Mouse (Mus musculus) layer of hippocampus, postnatal 14 days (tissue): Measurements from ENCODE around the gene Majin. TPM values are rescaled to one million over a fixed set of nuclear protein-coding genes. Genes with fewer than 3 reads are reported as not detected.

Experiments used
- DNase-seq, 2 experiments: peaks; one replicate each; pipeline ENCODE4 v3.0.0; 2021 to 2022; ENCODE audit warnings: low spot score in 2 of 2, mixed read lengths in 1 of 2
- total RNA-seq, 2 experiments: library from RNA; stranded (reverse); gene quantifications; 2 replicates each; pipeline ENCODE4 v1.2.3; 2021

The Majin gene
- total RNA-seq, 2 experiments from 2014 or later, result not detected

DNA sequence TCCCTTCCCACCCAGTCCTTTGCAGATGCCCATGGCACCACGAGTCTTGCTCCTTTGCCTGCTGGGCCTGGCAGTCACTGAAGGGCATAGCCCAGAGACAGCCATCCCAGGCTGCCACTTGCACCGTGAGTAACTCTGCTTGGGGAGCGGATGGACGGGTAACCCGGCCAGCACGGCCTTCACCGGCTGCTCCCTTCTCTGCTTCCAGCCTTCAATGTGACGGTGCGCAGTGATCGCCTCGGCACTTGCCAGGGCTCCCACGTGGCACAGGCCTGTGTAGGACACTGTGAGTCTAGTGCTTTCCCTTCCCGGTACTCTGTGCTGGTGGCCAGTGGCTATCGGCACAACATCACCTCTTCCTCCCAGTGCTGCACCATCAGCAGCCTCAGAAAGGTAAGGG lies 42.6 kb downstream of the Majin start:
- DNase-seq, result no peak

DNA sequence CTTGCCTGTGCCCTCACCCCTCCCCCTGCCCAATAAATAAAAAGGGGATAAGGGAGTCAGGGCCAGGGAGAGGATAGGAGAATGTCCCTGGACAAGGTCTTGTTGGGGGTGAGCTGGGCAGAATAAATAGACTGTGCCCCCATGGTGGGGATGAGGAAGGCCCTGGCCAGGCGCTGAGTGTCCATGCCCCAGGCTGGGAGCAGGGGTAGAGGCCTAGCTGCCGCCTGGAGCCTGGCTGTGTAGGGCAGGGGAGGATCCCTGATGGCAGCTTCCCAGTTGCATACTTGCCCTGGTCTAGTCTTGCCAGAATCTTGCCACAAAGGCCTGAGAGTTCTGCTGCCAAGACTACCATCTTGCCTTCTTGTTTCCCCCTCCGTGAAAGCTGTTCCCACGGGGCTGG lies 43.7 kb downstream of the Majin start:
- peak; percentile 15 to 25 for DNase-seq

DNA sequence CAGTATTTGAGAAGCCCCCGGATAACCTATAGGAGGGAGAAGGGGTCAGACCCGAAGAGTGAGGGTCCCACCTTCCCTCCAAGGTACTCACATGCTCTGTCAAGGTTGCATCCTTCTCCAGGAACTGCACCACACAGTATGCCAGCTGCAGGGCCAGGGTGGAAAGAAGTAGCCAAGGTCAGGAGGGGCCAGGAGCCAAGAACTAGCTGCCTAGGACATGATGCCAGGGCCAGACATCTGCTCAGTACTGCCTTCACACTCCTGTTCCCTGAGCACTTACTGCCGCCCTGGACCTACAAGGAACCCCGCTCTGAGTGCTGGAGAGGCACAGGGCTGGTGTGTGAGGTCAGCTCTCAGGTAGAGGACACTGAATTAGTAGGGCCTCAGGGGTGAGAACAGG lies 46.2 kb downstream of the Majin start:
- no peak for DNase-seq

DNA sequence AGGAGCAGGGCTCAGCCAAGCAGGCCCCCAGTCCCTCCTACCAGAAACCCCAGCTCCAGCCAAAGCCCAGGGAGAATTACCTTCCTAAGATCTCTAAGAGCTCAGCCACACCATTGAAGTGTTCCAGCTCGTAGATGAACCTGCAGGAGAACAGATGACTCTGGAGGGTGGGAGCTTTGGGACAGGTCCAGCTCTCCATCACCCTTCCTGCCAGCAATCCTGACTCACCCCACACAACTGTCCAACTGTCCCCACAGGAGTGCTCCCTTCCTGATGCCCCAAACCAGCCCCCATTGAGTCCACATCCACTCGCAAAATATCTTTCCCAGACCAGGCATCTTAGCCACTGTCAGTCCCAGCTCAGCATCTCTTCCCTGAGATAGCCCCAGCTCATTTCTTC lies 46.8 kb downstream of the Majin start:
- DNase-seq, result no peak

DNA sequence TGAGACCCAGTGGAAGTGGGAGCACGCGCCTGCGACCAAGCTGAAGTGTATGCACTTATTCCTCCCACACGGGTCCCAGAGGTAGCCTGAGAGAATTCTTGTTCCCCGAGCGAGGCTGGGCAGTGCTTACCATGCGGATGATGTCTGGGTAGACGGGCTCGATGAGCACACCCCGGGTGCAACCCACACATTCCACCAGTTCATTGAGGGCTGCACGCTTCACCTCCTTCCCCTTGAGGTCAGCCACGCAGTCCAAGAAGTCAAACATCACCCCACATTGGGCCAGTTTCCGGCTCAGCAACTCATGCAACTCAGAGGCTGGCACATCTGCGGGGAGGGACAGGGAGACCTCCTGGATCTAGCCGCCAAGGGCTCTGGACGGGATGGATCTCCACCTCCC lies 49.5 kb downstream of the Majin start:
- no peak for DNase-seq

DNA sequence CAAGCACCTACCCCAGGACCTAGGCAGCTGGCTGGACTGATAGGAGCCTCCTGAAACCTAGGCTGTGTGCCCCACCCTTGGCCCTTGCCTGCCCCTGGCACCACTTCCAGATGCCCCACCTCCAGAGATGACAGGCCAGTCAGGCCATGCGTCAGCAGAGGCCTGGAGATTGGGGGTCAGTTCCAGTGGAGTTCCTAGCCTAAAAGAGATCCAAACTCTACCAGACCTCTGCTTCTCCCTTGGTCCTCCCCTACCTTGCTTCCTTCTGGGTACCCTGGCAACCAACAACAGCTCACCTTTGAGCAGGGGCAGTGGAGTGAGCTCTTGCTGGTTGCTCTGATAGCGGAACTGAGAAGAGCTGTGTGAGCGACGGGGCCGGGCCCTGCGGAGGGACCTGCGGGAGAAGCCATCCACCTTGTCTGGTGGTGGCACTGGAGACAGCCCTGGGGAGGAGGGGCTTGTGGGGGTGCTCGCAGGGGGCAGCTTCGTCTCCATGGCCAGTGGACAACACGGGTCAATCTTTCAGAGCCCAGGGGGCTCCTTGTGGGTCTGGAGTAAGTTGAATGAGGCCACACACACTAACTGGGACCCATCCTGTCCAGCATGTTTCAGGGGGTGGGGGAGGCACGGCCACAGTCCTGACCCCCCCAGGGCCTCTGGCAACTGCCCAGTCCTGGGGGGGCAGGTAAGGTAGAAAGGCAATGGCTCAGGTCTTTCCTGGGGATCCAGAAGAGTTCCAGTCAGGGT lies 50.3 kb downstream of the Majin start:
- DNase-seq, result no peak

DNA sequence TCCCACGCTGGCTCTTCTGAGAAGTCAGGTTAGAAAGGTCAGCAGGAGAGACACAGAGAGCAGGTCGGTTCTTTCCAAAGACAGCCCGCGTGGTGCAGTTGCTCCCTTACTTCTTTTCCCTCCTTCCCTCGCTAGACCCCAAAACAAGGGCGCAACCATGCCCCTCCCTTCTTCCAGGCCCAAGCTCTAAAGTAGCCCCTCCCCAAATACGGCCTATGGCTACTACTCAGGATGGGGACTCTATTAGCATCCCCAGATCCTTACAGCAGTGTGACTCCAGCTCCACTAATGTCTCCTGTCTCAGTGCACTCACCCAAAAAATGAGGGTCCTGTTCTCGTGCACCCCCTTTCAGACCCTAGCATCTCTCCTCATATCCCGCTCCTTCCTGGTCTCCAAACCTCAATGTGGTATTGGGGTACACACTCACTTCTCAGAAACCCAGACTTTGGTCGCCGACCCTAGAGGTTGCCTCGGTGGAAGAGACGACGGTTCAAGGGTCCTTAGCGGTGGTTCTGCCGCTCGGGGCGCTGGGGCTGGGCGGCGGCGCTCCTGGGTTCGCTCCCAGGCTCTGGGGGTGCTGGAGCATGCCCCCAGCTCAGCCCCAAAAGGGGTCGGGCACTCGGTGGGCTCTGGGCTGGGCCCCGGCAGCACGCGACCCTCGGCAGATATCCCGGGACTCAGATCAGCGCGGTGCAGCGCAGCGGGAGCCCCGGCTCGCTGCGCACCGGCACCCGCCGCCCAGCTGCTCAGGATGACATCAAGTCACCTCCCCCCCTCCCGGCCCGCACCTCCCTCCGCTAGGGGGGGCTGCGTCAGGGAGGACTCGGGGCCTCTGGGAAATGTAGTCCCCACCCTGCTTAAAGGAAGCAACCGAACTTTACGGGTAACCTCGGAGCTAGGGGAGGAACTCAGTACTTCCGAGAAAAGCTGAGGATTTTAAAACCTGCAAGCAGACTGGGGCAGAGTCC lies 51.2 kb downstream of the Majin start, which contains the start of gene Ppp2r5b:
Ppp2r5b (minus strand) TSS at position 789 of the 969 bp plus-strand sequence.
- peak; percentile 92 to 96 for DNase-seq

DNA sequence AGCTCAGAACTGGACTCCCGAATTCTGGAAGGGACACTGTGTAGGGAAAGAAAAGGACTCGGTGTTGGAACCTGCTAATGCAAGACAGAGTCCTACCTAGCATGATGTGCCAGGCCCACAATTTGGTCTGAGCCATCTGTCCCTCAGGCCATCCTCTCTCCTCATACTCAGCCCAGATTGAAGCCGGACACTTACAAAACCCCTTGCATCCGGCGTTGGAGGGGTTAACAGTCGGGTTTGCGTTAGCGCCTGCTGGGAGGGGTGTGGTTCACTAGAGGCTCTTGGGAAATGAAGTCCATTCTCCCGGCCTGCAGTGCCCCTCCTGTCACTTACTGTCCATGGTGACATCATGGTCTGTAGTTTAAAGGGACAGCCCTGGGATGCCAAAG lies 51.9 kb downstream of the Majin start:
- peak; percentile 91 to 96 for DNase-seq

DNA sequence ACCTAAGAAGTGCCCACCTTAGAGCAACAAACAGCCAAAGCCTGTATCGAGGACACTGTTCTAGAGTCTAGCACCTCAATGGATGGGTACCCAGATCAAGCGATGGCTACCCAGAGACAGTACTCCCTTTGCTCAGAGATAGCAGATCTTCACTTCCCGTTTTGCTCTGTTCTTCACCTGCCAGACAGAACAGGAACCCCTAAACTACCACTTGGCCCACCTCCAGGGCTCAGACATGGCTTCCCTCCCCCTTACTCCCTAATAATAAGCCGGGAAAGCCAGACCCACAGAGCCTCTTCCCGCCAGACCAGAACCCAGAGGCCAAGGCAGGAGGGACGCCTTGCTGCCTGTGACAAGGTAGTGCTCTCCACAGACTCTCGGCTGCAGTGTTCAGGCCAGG lies 52.7 kb downstream of the Majin start:
- DNase-seq, result no peak

DNA sequence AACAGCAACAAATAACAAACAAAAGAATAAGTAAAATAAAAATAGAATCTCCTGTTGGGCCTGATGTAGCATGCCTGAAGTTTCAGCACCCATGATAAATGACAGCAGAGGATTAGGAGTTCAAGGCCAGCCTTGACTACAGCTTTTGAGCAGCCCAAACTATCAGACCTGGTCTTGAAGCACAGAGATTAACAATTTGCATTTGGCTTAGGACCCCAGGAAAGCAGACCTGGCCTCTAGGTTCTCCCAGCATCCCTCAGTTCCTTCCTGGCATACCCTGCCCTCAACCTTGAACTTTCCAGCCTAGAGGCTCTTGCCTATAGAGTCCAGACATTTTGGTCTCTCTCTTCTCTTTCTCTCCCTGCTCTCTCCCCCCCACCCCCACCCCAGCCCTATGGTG lies 54.6 kb downstream of the Majin start:
- no peak for DNase-seq

DNA sequence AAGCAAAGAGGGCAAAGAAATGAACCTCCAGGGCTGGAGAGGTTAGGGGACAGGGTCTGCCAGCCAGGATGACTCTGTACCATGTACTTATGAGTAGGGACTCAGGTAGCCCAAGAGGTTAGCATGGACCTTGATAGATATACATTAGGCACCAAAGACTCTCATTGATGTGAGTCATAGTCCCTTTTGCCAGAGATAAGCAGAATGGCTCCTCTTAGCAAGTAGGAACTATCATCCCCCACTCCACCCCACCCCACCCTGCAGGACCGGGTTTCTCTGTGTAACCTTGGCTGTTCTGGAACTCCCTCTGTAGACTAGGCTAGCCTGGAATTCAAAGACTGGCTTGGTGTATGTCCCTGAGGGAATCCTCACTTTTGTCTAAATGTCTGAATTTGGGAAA lies 55.9 kb downstream of the Majin start:
- no peak for DNase-seq

DNA sequence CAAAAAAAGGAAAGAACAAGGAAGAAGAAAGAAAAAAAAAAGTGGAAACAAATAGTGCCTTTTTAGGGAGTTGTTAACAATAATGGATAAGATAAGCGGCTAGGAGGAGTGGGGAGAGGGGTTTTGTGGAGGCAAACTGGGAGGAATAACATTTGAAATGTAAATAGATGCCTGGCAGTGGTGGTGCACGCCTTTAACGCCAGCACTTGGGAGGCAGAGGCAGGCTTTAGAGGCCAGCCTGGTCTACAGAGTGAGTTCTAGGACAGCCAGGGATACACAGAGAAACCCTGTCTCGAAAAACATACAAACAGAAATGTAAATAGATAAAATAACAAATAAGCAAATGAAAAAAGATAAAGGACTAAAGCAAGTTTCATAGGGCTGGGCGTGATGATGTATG lies 56.5 kb downstream of the Majin start:
- no peak for DNase-seq

DNA sequence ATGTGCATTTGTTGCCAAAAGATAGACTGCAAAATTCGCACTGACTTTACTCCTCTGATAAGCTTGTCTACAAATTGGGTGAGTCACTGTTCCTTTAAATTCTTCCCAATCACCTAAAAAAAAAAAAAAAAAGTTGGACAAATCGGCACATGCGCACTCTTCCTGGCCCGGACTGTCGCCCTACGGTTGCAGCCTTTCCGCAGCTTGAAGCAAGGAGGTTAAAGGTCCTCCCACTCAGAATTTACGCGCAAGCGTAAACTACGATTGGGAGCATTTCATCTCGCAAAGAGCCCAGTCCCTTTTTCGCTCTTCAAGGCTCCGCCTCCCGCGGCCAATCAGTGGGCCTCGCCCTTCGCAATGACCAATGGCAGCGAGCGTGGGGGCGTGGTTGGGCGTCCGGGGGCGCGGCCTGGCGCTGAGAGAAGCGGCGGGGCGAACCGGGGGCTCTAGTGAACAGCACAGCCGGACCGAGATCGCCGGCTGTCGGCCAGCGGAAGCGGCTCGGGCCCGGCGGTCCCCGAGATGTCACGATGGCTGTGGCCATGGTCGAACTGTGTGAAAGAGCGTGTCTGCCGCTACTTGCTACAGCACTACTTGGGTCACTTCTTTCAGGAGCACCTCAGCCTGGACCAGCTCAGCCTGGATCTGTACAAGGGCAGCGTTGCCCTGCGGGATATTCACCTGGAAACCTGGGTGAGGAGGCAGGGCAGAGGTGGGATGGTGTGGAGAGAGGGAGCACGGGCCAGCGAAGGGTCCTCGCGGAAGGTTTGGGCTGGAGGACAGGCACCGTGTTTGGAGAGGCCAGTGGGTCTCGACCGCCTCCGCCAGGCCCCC lies 57.3 kb downstream of the Majin start, which contains the start of gene Atg2a:
Atg2a (plus strand) TSS at position 395 of the 834 bp plus-strand sequence.
- peak; percentile 96 to 98 for DNase-seq

DNA sequence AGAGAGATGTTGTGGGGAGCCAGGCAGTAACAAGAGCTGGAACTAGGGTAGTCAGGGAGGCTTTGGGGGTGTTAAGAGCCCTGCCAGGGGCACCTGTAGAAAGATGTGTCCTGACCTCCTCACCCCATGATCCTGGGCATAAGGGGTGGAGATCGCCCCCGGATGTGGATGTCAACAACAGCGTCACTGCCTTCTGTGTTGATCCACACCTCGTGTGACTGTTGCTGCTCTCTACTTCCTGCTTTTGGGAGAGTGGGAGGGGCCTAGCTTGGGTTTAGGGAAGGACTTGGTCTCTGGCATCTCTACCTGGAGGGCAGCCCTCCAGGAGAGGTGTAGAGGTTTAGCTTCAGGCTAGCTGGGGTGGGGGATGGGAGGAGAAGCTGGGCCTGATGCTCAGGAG lies 58.1 kb downstream of the Majin start:
- no peak for DNase-seq

DNA sequence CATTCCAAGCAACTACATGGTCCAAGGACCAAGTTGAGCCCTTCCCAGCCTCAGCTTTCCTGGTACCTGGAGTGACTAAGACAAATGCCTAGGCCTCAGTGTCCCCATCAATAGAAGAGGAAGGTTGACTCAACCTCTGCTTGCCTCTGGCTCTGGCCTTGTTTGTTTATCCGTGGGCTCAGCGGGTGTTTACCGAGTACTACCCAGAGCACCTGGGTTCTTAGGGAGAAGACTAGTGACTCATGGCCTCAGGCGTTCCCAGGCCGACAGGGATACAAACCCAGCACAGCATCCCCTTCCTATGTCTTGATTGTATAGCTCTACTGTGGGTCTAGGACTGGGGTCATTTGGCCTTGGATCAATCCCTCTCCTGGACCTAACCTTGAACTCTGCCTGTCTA lies 59.0 kb downstream of the Majin start:
- no peak for DNase-seq

DNA sequence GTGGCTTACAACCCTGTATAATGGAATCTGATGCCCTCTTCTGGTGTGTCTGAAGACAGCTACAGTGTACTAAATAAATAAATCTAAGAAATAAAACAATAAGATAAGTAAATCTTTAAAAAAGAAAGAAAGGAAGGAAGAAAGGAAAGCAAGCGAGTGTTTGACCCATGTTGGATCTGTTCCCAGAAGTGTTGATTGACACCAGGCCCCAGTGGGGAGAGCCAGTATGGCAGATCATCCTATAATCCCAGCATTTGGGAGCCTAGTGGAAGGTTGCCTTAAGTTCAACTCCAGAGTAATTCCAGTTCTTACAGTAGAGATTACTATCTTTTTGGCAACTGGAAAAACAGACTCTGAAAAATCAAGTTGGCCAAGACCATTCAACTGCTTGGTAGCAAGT lies 61.6 kb downstream of the Majin start:
- no peak for DNase-seq

DNA sequence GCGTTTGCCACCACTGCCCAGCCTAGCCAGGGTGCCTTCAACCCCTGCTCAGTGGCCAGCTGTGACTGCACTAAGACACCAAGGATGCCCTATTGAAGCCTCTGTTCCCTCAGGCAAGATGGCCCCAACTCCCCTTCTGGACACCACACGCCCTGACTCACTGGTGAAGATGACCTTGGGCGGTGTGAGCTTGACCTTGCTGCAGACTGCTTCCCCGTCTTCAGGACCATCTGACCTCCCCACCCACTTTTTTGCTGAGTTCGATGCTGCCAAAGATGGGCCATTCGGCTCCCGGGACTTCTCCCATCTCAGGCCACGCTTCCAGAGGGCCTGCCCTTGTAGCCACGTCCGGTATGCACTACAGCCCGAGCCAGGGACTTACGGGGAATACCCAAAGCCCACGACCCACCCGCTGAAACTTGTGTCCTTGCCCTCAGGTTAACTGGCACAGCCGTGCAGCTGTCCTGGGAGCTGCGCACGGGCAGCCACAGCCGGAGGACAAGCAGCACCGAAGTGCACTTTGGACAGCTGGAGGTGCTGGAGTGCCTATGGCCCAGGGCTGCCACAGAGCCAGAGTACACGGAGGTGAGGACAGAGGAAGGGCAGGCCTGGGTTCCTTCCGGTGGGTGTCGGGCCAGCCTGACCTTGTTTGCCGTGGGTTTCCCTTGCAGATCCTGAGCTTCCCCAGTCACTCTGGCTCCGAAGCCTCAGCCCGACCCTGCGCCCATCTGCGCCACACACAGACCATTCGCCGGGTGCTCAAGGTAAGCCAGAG lies 63.5 kb downstream of the Majin start:
- DNase-seq, result no peak

DNA sequence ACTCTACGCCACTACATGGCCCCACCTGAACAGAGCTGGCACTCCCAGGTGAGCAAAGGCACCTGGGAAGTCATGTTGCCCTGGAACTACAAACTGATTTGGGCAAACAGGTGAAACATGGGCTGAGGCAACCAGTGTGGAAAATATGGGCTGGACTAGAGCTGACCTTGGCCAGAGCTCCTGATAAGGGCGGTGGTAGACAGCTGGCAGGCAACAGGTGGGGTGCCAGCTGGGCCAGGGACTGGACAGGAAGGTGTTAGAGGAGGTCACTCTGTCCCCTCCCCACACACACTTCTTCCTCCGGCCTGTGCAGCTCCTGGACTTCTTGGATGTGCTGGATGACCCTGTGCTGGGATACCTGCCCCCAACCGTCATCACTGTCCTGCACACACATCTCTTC lies 68.8 kb downstream of the Majin start:
- no peak for DNase-seq

DNA sequence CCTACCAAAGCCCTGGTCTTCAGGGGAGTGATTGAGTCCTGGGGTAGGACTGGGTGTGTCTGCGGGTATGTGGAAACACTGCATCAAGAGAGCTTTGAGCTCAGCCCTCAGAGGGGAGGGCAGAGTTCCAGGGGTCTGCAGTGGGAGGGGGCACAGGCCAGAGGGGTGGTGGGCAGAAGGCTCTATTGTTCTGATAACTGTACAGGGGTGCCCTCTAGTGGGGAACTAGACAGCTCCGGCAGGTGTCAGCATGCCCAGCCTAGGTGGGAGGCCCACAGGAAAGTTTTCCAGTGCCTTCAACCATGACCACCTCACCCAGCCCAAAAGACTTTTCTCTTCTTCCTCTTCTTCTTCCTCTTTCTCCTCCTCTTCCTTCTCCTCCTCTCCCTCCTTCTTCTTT lies 76.2 kb downstream of the Majin start:
- DNase-seq, result no peak

DNA sequence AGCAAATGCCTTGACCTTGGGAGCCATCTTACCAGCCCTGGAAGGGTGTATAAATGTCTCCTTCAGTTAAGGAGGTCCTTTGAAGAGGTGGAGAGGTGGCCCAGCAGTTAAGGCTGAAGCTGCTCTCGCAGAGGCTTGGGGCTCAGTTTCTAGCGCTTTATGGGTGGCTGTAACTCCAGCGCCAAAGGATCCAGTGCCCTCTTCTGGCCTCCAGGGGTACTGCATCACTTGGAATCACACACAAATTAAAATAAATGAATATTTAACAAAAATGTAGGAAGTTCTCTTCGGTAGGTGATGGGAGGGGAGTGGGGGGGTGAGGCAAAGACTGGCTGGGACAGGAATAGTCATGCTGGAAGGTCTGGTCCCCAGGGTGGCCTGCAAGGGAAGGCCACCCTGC lies 76.8 kb downstream of the Majin start:
- DNase-seq, result no peak

DNA sequence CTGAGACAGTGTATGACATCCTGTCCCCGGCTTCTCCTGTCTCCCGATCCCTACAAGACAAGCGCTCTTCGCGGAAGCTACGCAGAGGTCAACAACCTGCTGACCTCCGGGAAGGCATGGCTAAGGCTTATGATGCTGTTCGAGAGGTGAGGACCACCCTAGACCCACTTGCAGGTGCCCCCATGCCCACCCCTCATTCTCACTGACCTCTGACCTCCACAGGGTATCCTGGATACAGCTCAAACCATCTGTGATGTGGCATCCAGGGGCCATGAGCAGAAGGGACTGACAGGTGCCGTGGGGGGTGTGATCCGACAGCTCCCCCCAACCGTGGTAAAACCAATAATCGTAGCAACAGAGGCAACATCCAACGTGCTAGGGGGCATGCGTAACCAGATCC lies 77.2 kb downstream of the Majin start:
- DNase-seq, result no peak
